Mouse (Mus musculus) liver, postnatal 0 days (tissue): ENCODE measurements around the gene Sgms1. TPM values are rescaled to one million over a fixed set of nuclear protein-coding genes. Genes with fewer than 3 reads are reported as not detected.

Experiments used
- ATAC-seq: fragments of 200-750 bp; cut with Nextera tagmentation; 2 replicates; pipeline ENCODE4 v1.8.0; 2017; ENCODE audit warnings: mild to moderate bottlenecking, moderate library complexity
- DNase-seq: peaks from one replicate; pipeline ENCODE4 v3.0.0-alpha.2; 2016
- H3K27ac ChIP-seq: fragments of 300-500 bp; sonication (generic); 2 replicates; pipeline ENCODE4 v1.5.1; 2014; ENCODE audit warnings: antibody characterized with exemption, moderate library complexity, mild to moderate bottlenecking, low read depth
- H3K27me3 ChIP-seq: fragments of 300-500 bp; sonication (generic); 2 replicates; pipeline ENCODE4 v1.6.1; 2014; ENCODE audit warnings: low read length, control low read depth, mixed read lengths; ENCODE audit not compliant: insufficient read depth
- H3K36me3 ChIP-seq: fragments of 300-500 bp; sonication (generic); replicated peaks from 2 replicates; pipeline ENCODE4 v1.6.1; 2014; ENCODE audit warnings: mild to moderate bottlenecking, control low read depth, low read length, moderate library complexity, mixed read lengths; ENCODE audit not compliant: insufficient read depth
- H3K4me1 ChIP-seq: fragments of 300-500 bp; sonication (generic); 2 replicates; pipeline ENCODE4 v1.6.1; 2014; ENCODE audit warnings: antibody characterized with exemption, mild to moderate bottlenecking, control low read depth; ENCODE audit not compliant: insufficient read depth
- H3K4me2 ChIP-seq: fragments of 300-500 bp; sonication (generic); 2 replicates; pipeline ENCODE4 v1.6.1; 2014; ENCODE audit warnings: low read depth, mild to moderate bottlenecking, low read length, moderate library complexity, mixed read lengths
- H3K4me3 ChIP-seq: fragments of 300-500 bp; sonication (generic); 2 replicates; pipeline ENCODE4 v1.5.1; 2014; ENCODE audit warnings: low read depth, low read length
- H3K9ac ChIP-seq: fragments of 300-500 bp; sonication (generic); replicated peaks from 2 replicates; pipeline ENCODE4 v1.6.1; 2014; ENCODE audit warnings: mild to moderate bottlenecking, moderate library complexity
- H3K9me3 ChIP-seq: fragments of 300-500 bp; sonication (generic); 2 replicates; pipeline ENCODE4 v1.6.1; 2016; ENCODE audit warnings: mild to moderate bottlenecking, control low read depth, low read length, mixed read lengths
- CTCF ChIP-seq: sonication (generic); IDR thresholded peaks from 2 replicates; pipeline ENCODE4 v1.5.1; 2016; ENCODE audit warnings: antibody characterized with exemption, low read depth
- EP300 ChIP-seq: IDR thresholded peaks from 2 replicates; pipeline ENCODE4 v1.6.1; 2016; ENCODE audit warnings: antibody characterized with exemption, low read depth, mild to moderate bottlenecking
- WGBS: fragments of 180-500 bp; shearing (Covaris S2); extraction: QIAGEN DNeasy Blood & Tissue Kit; methylation state at CpG from one replicate; pipeline ENCODE4 v1.1.7; 2014; ENCODE audit not compliant: insufficient replicate concordance; 5-methylcytosine and 5-hydroxymethylcytosine counted together
- polyA plus RNA-seq: library from polyadenylated mRNA; unstranded; fragments of >200 nt; fragmentation: Nextera tagmentation; extraction: Ambion mirVana; gene quantifications from 2 replicates; pipeline ENCODE4 v1.2.1, GENCODE M21; 2015

The Sgms1 gene
- polyA plus RNA-seq, 1 experiment from 2014 or later, result 16.0 TPM

- 84% methylated on average over 1 of the region's 1 CpGs for whole genome bisulfite sequencing
Measured at GRCm38 (mm10) chr19:32120798-32121197, 268.7 kb downstream of the Sgms1 start.

GRCm38 (mm10) chr19:32119666-32120065, 269.8 kb downstream of the Sgms1 start:
- H3K9me3 ChIP-seq, result no peaks in the 10 kb centered on the region
- peaks cover 21% of the 10 kb centered on the region for H3K36me3 ChIP-seq
- peaks cover 3% of the 10 kb centered on the region; the same call in 1 of the 2 replicates for H3K4me1 ChIP-seq
- no peak overlapping the region for H3K4me3 ChIP-seq
- no peak overlapping the region for H3K27ac ChIP-seq
- H3K9ac ChIP-seq, result no peak overlapping the region
- TF ChIP-seq CTCF (no peak), EP300 (no peak)
- H3K27me3 ChIP-seq, result no peaks in the 10 kb centered on the region
- ATAC-seq (no peak), DNase-seq (no peak)
- 87% methylated on average over 2 of the region's 2 CpGs for WGBS
- H3K4me2 ChIP-seq, result no peak overlapping the region

More at GRCm38 (mm10) chr19:32120798-32121197, 268.7 kb downstream of the Sgms1 start:
- Histone ChIP-seq H3K27ac (no peak overlapping the region), H3K9me3 (no peaks in the 10 kb centered on the region), H3K4me3 (no peak overlapping the region), H3K4me1 (peaks cover 3% of the 10 kb centered on the region; the same call in 1 of the 2 replicates), H3K27me3 (no peaks in the 10 kb centered on the region), H3K36me3 (peaks cover 32% of the 10 kb centered on the region), H3K9ac (no peak overlapping the region), H3K4me2 (no peak overlapping the region)
- DNase-seq (no peak), ATAC-seq (no peak)
- TF ChIP-seq EP300 (no peak), CTCF (no peak)

- Histone ChIP-seq H3K9ac (no peak overlapping the region), H3K9me3 (no peaks in the 10 kb centered on the region), H3K27ac (no peak overlapping the region), H3K27me3 (no peaks in the 10 kb centered on the region), H3K4me1 (peaks cover 3% of the 10 kb centered on the region; the same call in 1 of the 2 replicates), H3K36me3 (peaks cover 10% of the 10 kb centered on the region), H3K4me3 (no peak overlapping the region), H3K4me2 (no peak overlapping the region)
- no peak for TF ChIP-seq EP300
- TF ChIP-seq CTCF, result no peak
- DNase-seq (no peak), ATAC-seq (no peak)
- WGBS, result 79% methylated on average over 3 of the region's 3 CpGs
Measured at GRCm38 (mm10) chr19:32118496-32118895, 271.0 kb downstream of the Sgms1 start.

- DNase-seq (no peak), ATAC-seq (no peak)
- no peak overlapping the region for H3K4me2 ChIP-seq
- H3K27ac ChIP-seq, result no peak overlapping the region
- peaks cover 3% of the 10 kb centered on the region; the same call in 1 of the 2 replicates for H3K4me1 ChIP-seq
- no peak overlapping the region for H3K4me3 ChIP-seq
- no peak overlapping the region for H3K9ac ChIP-seq
- no peak for TF ChIP-seq EP300
- TF ChIP-seq CTCF, result peak; percentile 44
- 76% methylated on average over 6 of the region's 6 CpGs for WGBS
- H3K9me3 ChIP-seq, result no peaks in the 10 kb centered on the region
- H3K27me3 ChIP-seq, result no peaks in the 10 kb centered on the region
- peaks cover 10% of the 10 kb centered on the region for H3K36me3 ChIP-seq
Measured at GRCm38 (mm10) chr19:32117484-32118018, 272.0 kb downstream of the Sgms1 start.

GRCm38 (mm10) chr19:32111866-32112790, 277.4 kb downstream of the Sgms1 start:
- TF ChIP-seq CTCF, result no peak
- peak overlapping the region; percentile 26; the same call in 1 of the 2 replicates for H3K4me2 ChIP-seq
- H3K27ac ChIP-seq, result peak overlapping the region; percentile 53
- H3K4me3 ChIP-seq, result no peak overlapping the region
- 36% methylated on average over 8 of the region's 8 CpGs for WGBS
- DNase-seq, result no peak
- no peaks in the 10 kb centered on the region for H3K36me3 ChIP-seq
- no peaks in the 10 kb centered on the region for H3K9me3 ChIP-seq
- ATAC-seq, result no peak
- no peak overlapping the region for H3K9ac ChIP-seq
- H3K27me3 ChIP-seq, result no peaks in the 10 kb centered on the region
- 0 out of 2 replicates have a peak, but pooled peaks cover 3% of the 10 kb centered on the region for H3K4me1 ChIP-seq

GRCm38 (mm10) chr19:32107771-32108306, 281.7 kb downstream of the Sgms1 start, which contains the start of gene Asah2:
Gene Asah2 (minus strand): TSS chr19:32108211.
- TF ChIP-seq CTCF, result peak; percentile 31; the same call in 1 of the 2 replicates
- no peak for TF ChIP-seq EP300
- no peaks in the 10 kb centered on the region for H3K27me3 ChIP-seq

More at GRCm38 (mm10) chr19:32107771-32108306, 281.7 kb downstream of the Sgms1 start, which contains the start of gene Asah2:
- Histone ChIP-seq H3K9ac (peak within 1 kb of the TSS; percentile 93), H3K4me2 (peak within 1 kb of the TSS; percentile 80), H3K9me3 (no peaks in the 10 kb centered on the region), H3K36me3 (no peaks in the 10 kb centered on the region), H3K4me1 (peaks cover 6% of the 10 kb centered on the region; the same call in 1 of the 2 replicates), H3K27ac (peak within 1 kb of the TSS; percentile 97), H3K4me3 (peak within 1 kb of the TSS; percentile 69)
- DNase-seq (peak; percentile 78), ATAC-seq (peak; percentile 92)
- under 1% methylated on average over 27 of the region's 28 CpGs for WGBS
